Mouse (Mus musculus): ENCODE results near the gene P2rx1. TPM values are rescaled to one million over a fixed set of nuclear protein-coding genes. Genes with fewer than 3 reads are reported as not detected.

The P2rx1 gene
- polyA plus RNA-seq, 1 experiment, result not detected

GRCm38 (mm10) chr11:73014831-73015344, 16.0 kb downstream of the P2rx1 start:
- no peaks in the 10 kb centered on the region for H3K27me3 ChIP-seq (ENCODE audit: control insufficient read depth, insufficient read depth, low read length, poor library complexity, severe bottlenecking)
- TF ChIP-seq EP300 (IDR thresholded peaks at IDR 0.05; ENCODE audit: insufficient read depth, low read depth, low read length), result no peak
- no peak for TF ChIP-seq CTCF (IDR thresholded peaks at IDR 0.05; ENCODE audit: low read depth, low read length)
- no peak for TF ChIP-seq POLR2A (IDR thresholded peaks at IDR 0.05; ENCODE audit: insufficient read depth, low read length)
- no peaks in the 10 kb centered on the region for H3K4me1 ChIP-seq (ENCODE audit: control insufficient read depth, insufficient read depth, low read length)
- H3K9me3 ChIP-seq (replicated peaks; ENCODE audit: control insufficient read depth, insufficient read depth, low read length, poor library complexity, severe bottlenecking), result no peaks in the 10 kb centered on the region
- no peak overlapping the region for H3K4me3 ChIP-seq (ENCODE audit: low read depth, low read length)
- no peaks in the 10 kb centered on the region for H3K36me3 ChIP-seq (ENCODE audit: control insufficient read depth, insufficient read depth, low read length, poor library complexity, severe bottlenecking)
- H3K27ac ChIP-seq (ENCODE audit: insufficient read depth, low read length), result no peak overlapping the region
- no peak overlapping the region for H3K9ac ChIP-seq (ENCODE audit: low read depth, poor library complexity, severe bottlenecking)

GRCm38 (mm10) chr11:73015391-73016102, 16.6 kb downstream of the P2rx1 start:
- Histone ChIP-seq H3K4me1 (ENCODE audit: control insufficient read depth, insufficient read depth, low read length) (no peaks in the 10 kb centered on the region), H3K9me3 (replicated peaks; ENCODE audit: control insufficient read depth, insufficient read depth, low read length, poor library complexity, severe bottlenecking) (no peaks in the 10 kb centered on the region), H3K27ac (ENCODE audit: insufficient read depth, low read length) (no peak overlapping the region), H3K36me3 (ENCODE audit: control insufficient read depth, insufficient read depth, low read length, poor library complexity, severe bottlenecking) (no peaks in the 10 kb centered on the region), H3K4me3 (ENCODE audit: low read depth, low read length) (no peak overlapping the region), H3K9ac (ENCODE audit: low read depth, poor library complexity, severe bottlenecking) (no peak overlapping the region), H3K27me3 (ENCODE audit: control insufficient read depth, insufficient read depth, low read length, poor library complexity, severe bottlenecking) (no peaks in the 10 kb centered on the region)
- no peak for TF ChIP-seq EP300 (IDR thresholded peaks at IDR 0.05; ENCODE audit: insufficient read depth, low read depth, low read length)
- TF ChIP-seq POLR2A (IDR thresholded peaks at IDR 0.05; ENCODE audit: insufficient read depth, low read length), result no peak
- no peak for TF ChIP-seq CTCF (IDR thresholded peaks at IDR 0.05; ENCODE audit: low read depth, low read length)

- Histone ChIP-seq H3K27me3 (ENCODE audit: control insufficient read depth, insufficient read depth, low read length, poor library complexity, severe bottlenecking) (no peaks in the 10 kb centered on the region), H3K36me3 (ENCODE audit: control insufficient read depth, insufficient read depth, low read length, poor library complexity, severe bottlenecking) (no peaks in the 10 kb centered on the region), H3K27ac (ENCODE audit: insufficient read depth, low read length) (no peak overlapping the region), H3K9me3 (replicated peaks; ENCODE audit: control insufficient read depth, insufficient read depth, low read length, poor library complexity, severe bottlenecking) (no peaks in the 10 kb centered on the region), H3K4me3 (ENCODE audit: low read depth, low read length) (no peak overlapping the region), H3K4me1 (ENCODE audit: control insufficient read depth, insufficient read depth, low read length) (no peaks in the 10 kb centered on the region), H3K9ac (ENCODE audit: low read depth, poor library complexity, severe bottlenecking) (no peak overlapping the region)
- TF ChIP-seq CTCF (IDR thresholded peaks at IDR 0.05; ENCODE audit: low read depth, low read length), result no peak
- TF ChIP-seq EP300 (IDR thresholded peaks at IDR 0.05; ENCODE audit: insufficient read depth, low read depth, low read length), result no peak
- TF ChIP-seq POLR2A (IDR thresholded peaks at IDR 0.05; ENCODE audit: insufficient read depth, low read length), result no peak
Measured at GRCm38 (mm10) chr11:73016103-73016420, 17.2 kb downstream of the P2rx1 start.

GRCm38 (mm10) chr11:73018471-73019146, 19.7 kb downstream of the P2rx1 start, which contains the start of gene Camkk1:
Camkk1 (plus strand) TSS chr11:73019008.
- Histone ChIP-seq H3K4me1 (ENCODE audit: control insufficient read depth, insufficient read depth, low read length) (no peaks in the 10 kb centered on the region), H3K36me3 (ENCODE audit: control insufficient read depth, insufficient read depth, low read length, poor library complexity, severe bottlenecking) (no peaks in the 10 kb centered on the region), H3K27me3 (ENCODE audit: control insufficient read depth, insufficient read depth, low read length, poor library complexity, severe bottlenecking) (no peaks in the 10 kb centered on the region), H3K9ac (ENCODE audit: low read depth, poor library complexity, severe bottlenecking) (peak within 1 kb of the TSS; percentile 34), H3K9me3 (replicated peaks; ENCODE audit: control insufficient read depth, insufficient read depth, low read length, poor library complexity, severe bottlenecking) (no peaks in the 10 kb centered on the region), H3K27ac (ENCODE audit: insufficient read depth, low read length) (no peak within 1 kb of the TSS), H3K4me3 (ENCODE audit: low read depth, low read length) (peak within 1 kb of the TSS; percentile 79)
- TF ChIP-seq CTCF (IDR thresholded peaks at IDR 0.05; ENCODE audit: low read depth, low read length) (no peak), EP300 (IDR thresholded peaks at IDR 0.05; ENCODE audit: insufficient read depth, low read depth, low read length) (no peak), POLR2A (IDR thresholded peaks at IDR 0.05; ENCODE audit: insufficient read depth, low read length) (no peak)

GRCm38 (mm10) chr11:73019147-73019795, 20.4 kb downstream of the P2rx1 start:
- no peaks in the 10 kb centered on the region for H3K36me3 ChIP-seq (ENCODE audit: control insufficient read depth, insufficient read depth, low read length, poor library complexity, severe bottlenecking)
- no peaks in the 10 kb centered on the region for H3K4me1 ChIP-seq (ENCODE audit: control insufficient read depth, insufficient read depth, low read length)
- TF ChIP-seq EP300 (IDR thresholded peaks at IDR 0.05; ENCODE audit: insufficient read depth, low read depth, low read length) (0 out of 2 replicates have a peak, but pooled peaks have one; percentile 8), CTCF (IDR thresholded peaks at IDR 0.05; ENCODE audit: low read depth, low read length) (no peak)
- H3K9ac ChIP-seq (ENCODE audit: low read depth, poor library complexity, severe bottlenecking), result peak overlapping the region; percentile 34
- peak overlapping the region; percentile 79 for H3K4me3 ChIP-seq (ENCODE audit: low read depth, low read length)
- no peaks in the 10 kb centered on the region for H3K9me3 ChIP-seq (replicated peaks; ENCODE audit: control insufficient read depth, insufficient read depth, low read length, poor library complexity, severe bottlenecking)
- no peaks in the 10 kb centered on the region for H3K27me3 ChIP-seq (ENCODE audit: control insufficient read depth, insufficient read depth, low read length, poor library complexity, severe bottlenecking)
- H3K27ac ChIP-seq (ENCODE audit: insufficient read depth, low read length), result no peak overlapping the region

Data from ES-Bruce4 (cell line).